Mouse (Mus musculus): ENCODE data around the gene Icosl. TPM values are rescaled to one million over a fixed set of nuclear protein-coding genes. Genes with fewer than 3 reads are reported as not detected.
"Not testable (repeated sequence)": the region's sequence is repeated elsewhere in the genome, so short reads cannot be mapped to it uniquely, and the experiment has no call there.

Icosl gene
- polyA plus RNA-seq, 1 experiment from 2014 or later: 2.1 TPM

DNA sequence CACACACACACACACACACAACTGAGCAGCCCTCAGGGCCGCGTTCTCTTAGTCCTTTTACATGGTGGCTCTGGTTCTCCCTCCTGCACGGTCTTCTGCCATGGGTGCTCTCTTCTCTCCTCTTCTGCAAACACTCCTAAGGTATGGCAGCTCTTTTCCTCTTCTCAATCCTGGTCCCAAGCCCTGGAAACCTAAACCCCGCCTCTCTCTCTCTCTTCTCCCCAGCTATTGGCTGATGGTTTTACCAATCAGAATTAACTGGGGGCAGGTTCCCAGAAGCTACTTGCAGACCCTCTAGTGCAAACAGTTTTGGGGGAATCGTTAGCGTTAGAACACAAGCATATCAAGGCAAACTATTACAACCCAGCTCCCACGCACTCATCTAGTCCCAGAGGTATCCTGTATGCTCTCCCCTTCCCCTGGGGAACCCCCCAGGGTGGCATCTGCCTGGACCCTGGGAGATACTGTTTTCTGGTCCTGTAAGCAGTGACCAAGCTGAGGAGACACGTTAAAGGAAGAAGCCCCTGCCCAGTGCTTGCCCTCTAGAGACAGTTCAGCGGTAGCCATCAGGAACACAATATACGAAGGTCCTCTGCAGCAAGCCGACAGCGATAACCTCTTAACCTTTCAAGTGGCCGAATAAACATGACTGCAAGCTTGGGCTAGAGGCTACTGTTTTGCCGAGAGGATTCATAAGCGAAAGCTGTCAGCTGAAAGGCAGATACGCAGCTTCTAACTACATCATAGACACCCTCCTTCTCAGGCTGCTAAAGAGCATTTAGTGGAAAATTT, 32.1 kb downstream of the Icosl start:
- peak overlapping the region; percentile 42; the same call in 1 of the 2 replicates for H3K27ac ChIP-seq
- peak; percentile 71 for DNase-seq (ENCODE audit: low spot score)
- H3K4me1 ChIP-seq: peaks cover 15% of the 10 kb centered on the region
- no peaks in the 10 kb centered on the region for H3K36me3 ChIP-seq
- WGBS: 13% methylated on average over 16 of the region's 16 CpGs
- no peaks in the 10 kb centered on the region; the same call in 1 of the 2 replicates for H3K27me3 ChIP-seq (ENCODE audit: insufficient read depth, poor library complexity, severe bottlenecking)
- peak overlapping the region; percentile 52 for H3K4me3 ChIP-seq
- no peaks in the 10 kb centered on the region for H3K9me3 ChIP-seq

DNA sequence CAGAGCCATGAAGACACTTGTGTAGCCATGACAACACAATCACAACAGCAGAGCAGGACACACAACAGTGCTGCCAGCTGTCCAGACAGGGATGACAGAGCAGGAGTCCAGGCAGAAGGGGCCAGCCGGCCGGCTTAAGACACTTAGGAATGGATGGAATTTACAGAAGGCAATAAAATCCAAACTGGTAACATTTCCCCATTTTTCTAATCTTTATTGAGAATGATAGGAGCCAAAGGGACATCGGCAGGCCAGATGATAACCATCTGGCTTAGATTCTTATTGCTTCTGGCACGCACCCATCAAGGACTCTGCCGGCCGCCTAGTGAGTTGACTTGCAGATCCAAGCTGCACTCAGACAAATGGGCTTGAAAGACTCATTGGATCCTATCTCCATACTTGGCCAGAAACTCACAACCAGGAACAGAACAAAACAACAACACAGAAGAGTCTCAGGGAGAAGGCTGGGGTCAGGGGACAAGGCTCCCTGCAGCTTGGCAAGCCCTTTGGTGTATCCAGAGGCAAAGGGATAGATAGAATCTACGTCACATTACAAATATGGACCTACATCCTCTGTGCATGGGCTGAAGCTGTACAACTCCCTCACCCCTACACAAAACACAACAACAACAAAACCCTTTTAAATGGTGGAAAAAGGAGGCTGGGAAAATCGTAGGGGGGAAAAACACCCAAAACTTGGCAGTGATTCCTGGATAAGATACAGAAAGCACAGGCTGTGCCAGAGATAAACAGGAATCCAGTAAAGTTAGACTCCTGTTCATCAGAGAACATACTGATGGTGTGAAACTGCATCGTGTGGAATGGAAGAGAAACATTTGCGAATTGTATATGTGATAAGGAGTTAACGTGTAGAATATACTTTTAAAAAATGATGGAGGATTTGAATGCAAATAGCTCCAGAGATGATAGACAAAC, 35.7 kb downstream of the Icosl start:
- WGBS: 75% methylated on average over 11 of the region's 11 CpGs
- Histone ChIP-seq H3K36me3 (no peaks in the 10 kb centered on the region), H3K27ac (no peak overlapping the region), H3K4me1 (peaks cover 15% of the 10 kb centered on the region), H3K4me3 (no peak overlapping the region), H3K27me3 (ENCODE audit: insufficient read depth, poor library complexity, severe bottlenecking) (no peaks in the 10 kb centered on the region), H3K9me3 (no peaks in the 10 kb centered on the region)
- no peak for DNase-seq (ENCODE audit: low spot score)

DNA sequence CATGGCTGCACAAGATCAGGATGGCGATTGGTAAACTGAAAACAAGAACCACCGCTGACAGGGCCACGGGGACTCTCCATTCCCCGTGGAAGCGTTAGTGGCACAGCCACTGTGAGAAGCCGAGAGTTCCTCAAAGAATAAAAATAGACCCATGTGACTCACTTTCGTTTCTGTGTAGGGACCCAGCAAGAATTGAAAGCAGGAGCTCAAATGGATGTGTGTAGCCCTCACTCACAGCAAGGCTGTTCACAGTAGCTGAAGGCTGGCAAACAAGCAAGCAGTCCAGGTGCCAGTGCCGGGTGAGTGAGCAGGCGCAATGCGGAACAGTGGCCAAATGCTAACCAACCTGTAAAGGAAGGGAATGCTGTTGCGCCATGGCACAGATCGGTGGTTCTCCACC, 36.4 kb downstream of the Icosl start:
- 84% methylated on average over 12 of the region's 12 CpGs for WGBS
- no peaks in the 10 kb centered on the region for H3K36me3 ChIP-seq
- no peaks in the 10 kb centered on the region for H3K27me3 ChIP-seq (ENCODE audit: insufficient read depth, poor library complexity, severe bottlenecking)
- no peak overlapping the region for H3K4me3 ChIP-seq
- peaks cover 15% of the 10 kb centered on the region for H3K4me1 ChIP-seq
- peak; percentile 62 for DNase-seq (ENCODE audit: low spot score)
- no peaks in the 10 kb centered on the region for H3K9me3 ChIP-seq
- H3K27ac ChIP-seq: no peak overlapping the region

DNA sequence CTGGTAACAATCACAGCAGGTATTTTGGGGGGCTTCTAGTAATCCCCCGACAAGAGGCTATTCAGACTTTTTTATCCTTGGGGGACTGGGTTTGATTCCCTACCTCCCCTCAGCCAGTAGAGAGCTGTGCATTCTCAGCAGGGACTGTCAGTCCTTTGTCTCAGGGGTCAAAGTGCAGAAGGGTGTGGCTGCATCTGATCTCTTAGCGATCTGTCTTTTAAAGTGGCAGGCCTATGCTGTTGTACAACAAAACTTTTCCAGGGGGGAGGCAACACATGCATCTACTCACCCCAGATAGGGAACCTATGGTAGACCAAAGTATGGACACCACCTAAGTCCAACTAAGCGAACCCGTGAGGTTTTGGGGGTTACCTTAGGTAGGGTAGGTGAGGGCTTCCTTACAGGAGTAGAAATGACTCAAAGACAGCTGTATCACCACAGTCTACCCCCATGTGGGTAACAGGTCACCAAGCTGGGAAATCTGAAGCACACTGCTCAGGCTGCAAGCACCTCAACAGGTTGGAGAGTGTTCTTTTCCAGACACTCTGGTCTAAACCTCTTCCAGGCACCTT, 45.5 kb downstream of the Icosl start:
- WGBS: 77% methylated on average over 4 of the region's 4 CpGs
- Histone ChIP-seq H3K4me3 (no peak overlapping the region), H3K9me3 (no peaks in the 10 kb centered on the region)

DNA sequence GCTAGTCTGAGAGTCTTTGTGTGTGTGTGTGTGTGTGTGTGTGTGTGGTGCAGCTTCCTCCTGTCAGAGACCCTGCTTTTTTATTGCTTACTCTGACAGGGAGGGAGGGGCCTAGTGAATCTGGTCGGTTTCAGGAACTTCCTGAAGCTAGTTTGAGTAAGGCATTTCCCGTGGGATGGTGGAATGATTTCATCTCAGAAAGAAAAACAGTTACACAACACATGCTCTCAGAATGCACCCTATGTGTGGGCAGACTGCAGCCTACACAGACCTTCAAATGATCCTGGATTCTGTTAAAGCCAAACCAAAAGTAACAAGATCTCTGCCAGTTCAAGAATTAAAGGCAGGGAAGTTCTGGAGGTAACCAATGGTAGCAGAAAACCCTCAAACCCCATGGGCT, 46.1 kb downstream of the Icosl start:
- Histone ChIP-seq H3K4me3 (no peak overlapping the region), H3K9me3 (no peaks in the 10 kb centered on the region), H3K27ac (no peak overlapping the region), H3K27me3 (ENCODE audit: insufficient read depth, poor library complexity, severe bottlenecking) (no peaks in the 10 kb centered on the region), H3K36me3 (no peaks in the 10 kb centered on the region), H3K4me1 (no peaks in the 10 kb centered on the region)
- no peak for DNase-seq (ENCODE audit: low spot score)
- 63% methylated on average over 2 of the region's 2 CpGs for WGBS

More for the DNA sequence above, 45.5 kb downstream of the Icosl start:
- Histone ChIP-seq H3K36me3 (no peaks in the 10 kb centered on the region), H3K4me1 (no peaks in the 10 kb centered on the region), H3K27ac (no peak overlapping the region), H3K27me3 (ENCODE audit: insufficient read depth, poor library complexity, severe bottlenecking) (no peaks in the 10 kb centered on the region)
- DNase-seq (ENCODE audit: low spot score): no peak

DNA sequence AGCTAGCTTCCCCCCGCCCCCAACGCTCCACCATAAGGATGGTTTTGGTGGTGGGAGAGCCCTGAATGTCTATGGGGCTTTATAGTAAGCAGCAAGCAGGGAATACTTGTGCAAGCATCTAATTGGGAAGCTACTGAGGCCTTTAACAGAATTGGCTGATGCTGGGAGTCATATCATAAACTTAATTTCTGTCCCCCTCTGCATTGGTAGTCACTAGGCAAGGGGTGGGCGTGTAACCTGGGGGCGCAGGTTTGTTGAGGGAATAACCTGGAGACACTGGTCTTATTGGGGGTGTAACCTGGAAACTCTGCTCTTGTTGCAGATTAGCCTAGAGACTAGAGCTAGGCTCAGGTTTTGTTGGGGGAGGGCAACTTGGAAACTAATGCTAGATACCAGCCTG, 50.3 kb downstream of the Icosl start:
- Histone ChIP-seq H3K4me3 (no peak overlapping the region), H3K9me3 (no peaks in the 10 kb centered on the region), H3K4me1 (peaks cover 5% of the 10 kb centered on the region; the same call in 1 of the 2 replicates), H3K27me3 (ENCODE audit: insufficient read depth, poor library complexity, severe bottlenecking) (no peaks in the 10 kb centered on the region), H3K27ac (no peak overlapping the region), H3K36me3 (no peaks in the 10 kb centered on the region)
- WGBS: 92% methylated on average over 4 of the region's 4 CpGs
- DNase-seq (ENCODE audit: low spot score): peak; percentile 72

DNA sequence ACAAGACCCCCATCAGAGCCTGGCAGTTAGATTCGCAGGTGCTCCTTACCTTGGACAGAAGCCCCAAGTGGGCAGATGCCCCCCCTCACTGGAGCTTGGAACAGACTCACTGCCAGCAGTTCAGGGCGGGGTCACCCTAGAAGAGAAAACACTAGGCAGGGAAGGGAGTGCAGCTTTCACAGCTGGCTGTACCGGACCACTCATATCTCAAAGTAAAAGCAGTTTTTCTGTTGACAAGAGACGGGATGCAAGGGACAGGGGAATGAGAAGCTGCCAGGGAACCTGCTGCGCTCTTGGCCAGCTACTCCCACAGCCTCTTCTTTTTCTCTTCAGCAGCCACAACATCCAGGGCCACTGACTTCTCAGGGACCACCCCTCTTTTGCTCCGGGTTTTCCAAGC, 55.0 kb downstream of the Icosl start:
- H3K4me1 ChIP-seq; H3K36me3 ChIP-seq; H3K27ac ChIP-seq; H3K27me3 ChIP-seq (ENCODE audit: insufficient read depth, poor library complexity, severe bottlenecking); H3K9me3 ChIP-seq; H3K4me3 ChIP-seq: not testable (repeated sequence)
- peak; percentile 66 for DNase-seq (ENCODE audit: low spot score)
- 39% methylated on average over 6 of the region's 6 CpGs for WGBS

DNA sequence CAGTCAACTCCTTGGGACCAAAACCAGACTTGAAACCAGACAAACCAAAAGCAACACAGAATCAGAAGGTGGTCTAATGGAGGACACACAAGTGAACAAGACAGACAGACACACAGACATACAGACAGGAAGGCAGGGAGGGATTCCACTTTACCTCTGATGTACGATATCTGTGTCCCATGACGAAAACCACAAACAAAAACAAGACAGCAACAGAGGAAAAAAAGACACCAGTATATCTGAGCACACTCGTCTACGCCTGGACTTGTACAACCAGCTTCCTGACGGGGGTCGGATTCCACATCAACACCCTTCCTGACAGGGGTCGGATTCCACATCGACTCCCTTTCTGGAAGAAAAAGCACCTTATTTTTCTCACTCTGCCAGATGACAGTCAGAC, 56.0 kb downstream of the Icosl start:
- H3K27me3 ChIP-seq (ENCODE audit: insufficient read depth, poor library complexity, severe bottlenecking); H3K9me3 ChIP-seq; H3K36me3 ChIP-seq; DNase-seq (ENCODE audit: low spot score); H3K4me3 ChIP-seq; H3K27ac ChIP-seq; H3K4me1 ChIP-seq: not testable (repeated sequence)
- WGBS: 49% methylated on average over 8 of the region's 8 CpGs

DNA sequence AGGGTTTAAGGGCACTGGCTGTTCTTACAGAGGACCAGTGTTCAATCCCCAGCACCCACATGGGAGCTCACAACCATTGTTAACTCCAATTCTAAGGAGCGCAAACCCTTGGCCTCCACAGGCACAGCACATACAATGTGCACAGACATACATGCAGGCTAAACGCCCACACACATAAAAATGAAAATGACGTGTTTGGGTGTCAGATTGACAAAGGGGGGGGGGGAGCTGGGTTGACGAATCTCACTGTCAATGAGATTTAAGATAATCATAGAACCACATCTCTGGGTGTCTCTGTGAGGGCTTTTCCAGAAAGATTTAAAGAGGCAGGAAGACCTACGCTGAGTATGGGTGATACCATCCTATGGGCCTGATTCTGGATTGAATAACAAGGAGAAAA, 57.2 kb downstream of the Icosl start:
- Histone ChIP-seq H3K4me3 (no peak overlapping the region), H3K4me1 (peaks cover 7% of the 10 kb centered on the region; the same call in 1 of the 2 replicates), H3K27ac (no peak overlapping the region), H3K9me3 (no peaks in the 10 kb centered on the region), H3K27me3 (ENCODE audit: insufficient read depth, poor library complexity, severe bottlenecking) (0 out of 2 replicates have a peak, but pooled peaks cover 16% of the 10 kb centered on the region), H3K36me3 (no peaks in the 10 kb centered on the region)
- WGBS: 88% methylated on average over 5 of the region's 5 CpGs
- DNase-seq (ENCODE audit: low spot score): no peak

DNA sequence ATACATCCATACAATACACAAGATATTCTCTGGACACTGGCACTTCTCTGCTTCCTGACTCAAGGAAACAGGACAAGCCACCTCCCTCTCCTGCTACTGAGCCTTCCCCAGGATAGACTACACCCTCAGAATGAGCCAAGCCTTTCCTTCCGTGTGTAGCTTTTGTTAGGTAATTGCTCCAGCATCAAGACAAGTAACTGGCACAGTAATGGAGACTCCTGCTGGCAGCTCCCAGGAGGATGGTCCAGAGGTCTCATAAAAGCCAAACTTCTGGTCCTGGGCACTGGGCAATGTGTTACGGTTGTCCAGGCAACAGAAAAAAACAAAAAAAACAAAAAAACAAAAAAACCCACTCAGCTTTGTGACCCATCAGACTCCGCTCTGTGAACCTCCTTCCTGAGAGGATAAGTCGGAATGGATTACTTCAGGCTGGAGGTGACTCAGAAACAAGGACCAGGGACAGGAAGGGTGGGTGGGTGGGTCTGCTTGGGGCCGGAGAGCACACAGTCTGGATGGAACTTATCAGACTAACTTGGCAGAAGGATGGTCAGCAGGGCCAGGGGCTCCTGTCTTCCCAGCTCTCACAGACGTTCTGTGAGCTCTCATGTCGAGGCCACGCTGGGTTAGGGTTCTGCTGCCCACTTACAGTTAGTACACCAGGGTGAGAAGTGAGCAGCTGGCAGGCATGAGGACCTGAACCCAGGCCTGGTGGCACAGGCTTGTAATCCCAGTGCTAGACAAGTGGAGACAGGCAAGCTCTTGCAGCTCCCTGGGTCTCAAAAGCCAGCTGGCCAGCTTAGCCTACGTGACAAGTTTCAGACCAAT, 58.2 kb downstream of the Icosl start:
- Histone ChIP-seq H3K27me3 (ENCODE audit: insufficient read depth, poor library complexity, severe bottlenecking) (0 out of 2 replicates have a peak, but pooled peaks cover 17% of the 10 kb centered on the region), H3K4me1 (peaks cover 7% of the 10 kb centered on the region; the same call in 1 of the 2 replicates), H3K9me3 (no peaks in the 10 kb centered on the region), H3K4me3 (no peak overlapping the region), H3K27ac (no peak overlapping the region), H3K36me3 (no peaks in the 10 kb centered on the region)
- DNase-seq (ENCODE audit: low spot score): no peak
- 60% methylated on average over 9 of the region's 9 CpGs for WGBS

DNA sequence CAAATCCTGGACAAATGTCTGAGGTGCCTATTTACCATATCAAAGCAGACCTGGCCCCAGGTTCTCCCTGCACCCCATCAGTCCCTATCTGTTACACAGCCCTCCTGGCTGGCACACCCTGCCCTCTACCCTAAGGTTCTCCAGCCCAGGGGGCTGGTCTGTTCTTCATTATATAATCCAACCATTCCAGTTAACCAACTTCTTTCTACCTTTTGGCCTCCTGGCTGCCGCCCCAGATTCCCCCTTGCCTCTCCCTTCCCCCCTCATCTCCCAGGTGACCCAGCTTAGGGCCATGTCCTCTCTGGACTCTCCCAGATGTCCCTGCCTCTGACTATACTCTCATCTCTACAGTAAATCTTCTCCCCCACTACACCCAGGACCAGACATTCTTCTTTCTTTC, 58.8 kb downstream of the Icosl start:
- Histone ChIP-seq H3K36me3 (no peaks in the 10 kb centered on the region), H3K4me3 (no peak overlapping the region), H3K27me3 (ENCODE audit: insufficient read depth, poor library complexity, severe bottlenecking) (0 out of 2 replicates have a peak, but pooled peaks cover 17% of the 10 kb centered on the region), H3K4me1 (peaks cover 7% of the 10 kb centered on the region; the same call in 1 of the 2 replicates), H3K27ac (no peak overlapping the region), H3K9me3 (no peaks in the 10 kb centered on the region)
- no peak for DNase-seq (ENCODE audit: low spot score)
- 68% methylated on average over 1 of the region's 1 CpGs for WGBS

DNA sequence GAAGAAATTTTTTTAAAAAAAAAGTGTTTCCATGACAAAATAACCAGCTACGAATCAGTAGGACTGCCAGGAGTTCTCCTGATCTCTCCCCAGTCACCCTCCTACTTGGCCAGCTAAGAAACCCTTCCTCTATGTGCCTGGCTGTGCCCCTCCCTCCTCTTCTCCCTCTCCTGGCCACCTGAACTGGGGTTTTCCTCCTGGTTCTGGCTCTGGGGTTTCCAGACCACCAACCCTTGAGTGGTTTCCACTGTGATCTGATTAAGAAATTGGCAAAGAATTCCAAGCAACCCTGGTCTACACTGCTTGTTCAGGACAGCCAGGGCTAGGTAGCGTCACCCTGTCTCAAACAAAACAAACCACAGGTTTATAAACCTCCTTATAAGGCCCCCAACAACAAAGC, 59.5 kb downstream of the Icosl start:
- H3K27me3 ChIP-seq (ENCODE audit: insufficient read depth, poor library complexity, severe bottlenecking): 0 out of 2 replicates have a peak, but pooled peaks cover 17% of the 10 kb centered on the region
- no peaks in the 10 kb centered on the region for H3K9me3 ChIP-seq
- 83% methylated on average over 2 of the region's 2 CpGs for WGBS
- DNase-seq (ENCODE audit: low spot score): no peak
- no peak overlapping the region for H3K27ac ChIP-seq
- H3K36me3 ChIP-seq: no peaks in the 10 kb centered on the region
- no peak overlapping the region for H3K4me3 ChIP-seq
- peaks cover 7% of the 10 kb centered on the region; the same call in 1 of the 2 replicates for H3K4me1 ChIP-seq
